Mouse (Mus musculus): ENCODE measurements around the gene Etfa. TPM values are rescaled to one million over a fixed set of nuclear protein-coding genes. Genes with fewer than 3 reads are reported as not detected.
A peak's percentile ranks its signal among the peaks of the same experiment; 100 is the strongest.

Etfa gene
- total RNA-seq, 2 experiments from 2014 or later: 216 to 261 TPM

GRCm38 (mm10) chr9:55525716-55526115, 13.7 kb upstream of the Etfa start:
- no peak for DNase-seq

- peak; percentile 69 for DNase-seq
These were observed 486 bp downstream of the Etfa start for GRCm38 (mm10) chr9:55511521-55511993.

GRCm38 (mm10) chr9:55510651-55511235, 1.3 kb downstream of the Etfa start:
- no peak for DNase-seq

- DNase-seq: no peak
These were observed 2.3 kb downstream of the Etfa start for GRCm38 (mm10) chr9:55509731-55510130.

GRCm38 (mm10) chr9:55508701-55509100, 3.3 kb downstream of the Etfa start:
- no peak for DNase-seq

GRCm38 (mm10) chr9:55507922-55508321, 4.1 kb downstream of the Etfa start:
- no peak for DNase-seq

GRCm38 (mm10) chr9:55482116-55482515, 29.9 kb downstream of the Etfa start:
- DNase-seq: no peak

- no peak for DNase-seq
These were observed 33.3 kb downstream of the Etfa start for GRCm38 (mm10) chr9:55478699-55479098.

- no peak for DNase-seq
These were observed 36.0 kb downstream of the Etfa start for GRCm38 (mm10) chr9:55476084-55476483.

- DNase-seq: no peak
These were observed 43.6 kb downstream of the Etfa start for GRCm38 (mm10) chr9:55468397-55468796.

- DNase-seq: no peak
These were observed 58.7 kb downstream of the Etfa start for GRCm38 (mm10) chr9:55453366-55453765.

- no peak for DNase-seq
These were observed 59.1 kb downstream of the Etfa start for GRCm38 (mm10) chr9:55452906-55453305.

GRCm38 (mm10) chr9:55451426-55451825, 60.6 kb downstream of the Etfa start:
- no peak for DNase-seq

GRCm38 (mm10) chr9:55450035-55450434, 62.0 kb downstream of the Etfa start:
- DNase-seq: no peak

- DNase-seq: no peak
These were observed 62.9 kb downstream of the Etfa start for GRCm38 (mm10) chr9:55449108-55449507.

- DNase-seq: no peak
These were observed 64.5 kb downstream of the Etfa start for GRCm38 (mm10) chr9:55447509-55447908.

- DNase-seq: no peak
These were observed 72.8 kb downstream of the Etfa start for GRCm38 (mm10) chr9:55439206-55439780.

GRCm38 (mm10) chr9:55438433-55438832, 73.6 kb downstream of the Etfa start:
- no peak for DNase-seq

- DNase-seq: no peak
These were observed 78.2 kb downstream of the Etfa start for GRCm38 (mm10) chr9:55433875-55434274.

GRCm38 (mm10) chr9:55432306-55433289, 79.4 kb downstream of the Etfa start:
- no peak for DNase-seq

- DNase-seq: no peak
These were observed 81.9 kb downstream of the Etfa start for GRCm38 (mm10) chr9:55430133-55430532.

GRCm38 (mm10) chr9:55429242-55429975, 82.6 kb downstream of the Etfa start:
- DNase-seq: peak; percentile 60

Data from gastrocnemius, postnatal 10 days (tissue).